Mouse (Mus musculus): ENCODE measurements around the gene Lypd6b. TPM values are rescaled to one million over a fixed set of nuclear protein-coding genes. Genes with fewer than 3 reads are reported as not detected.
A peak's percentile ranks its signal among the peaks of the same experiment; 100 is the strongest.

Gene Lypd6b
- polyA plus RNA-seq, 1 experiment from 2014 or later = 0.04 TPM

GRCm38 (mm10) chr2:49788051-49788418 is 547 bp downstream of the Lypd6b start:
- peak overlapping the region; percentile 48 for H3K4me3 ChIP-seq (ENCODE audit: low read depth, low read length)
- WGBS (ENCODE audit: insufficient replicate concordance) = 2% methylated on average over 14 of the region's 14 CpGs

GRCm38 (mm10) chr2:49788643-49789042 is 1.2 kb downstream of the Lypd6b start:
- WGBS (ENCODE audit: insufficient replicate concordance) = 10% methylated on average over 3 of the region's 3 CpGs
- no peak for ATAC-seq (ENCODE audit: low read depth)
- peaks cover 2% of the 10 kb centered on the region; the same call in 1 of the 2 replicates for H3K4me1 ChIP-seq (ENCODE audit: control insufficient read depth, low read depth, low read length)
- no peak overlapping the region for H3K27ac ChIP-seq (ENCODE audit: low read length)
- H3K27me3 ChIP-seq (ENCODE audit: control insufficient read depth, insufficient read depth, low read depth, low read length) = peaks cover 50% of the 10 kb centered on the region
- no peak overlapping the region for H3K4me2 ChIP-seq (ENCODE audit: low read depth, low read length)
- no peak overlapping the region for H3K4me3 ChIP-seq (ENCODE audit: low read depth, low read length)
- no peaks in the 10 kb centered on the region for H3K36me3 ChIP-seq (ENCODE audit: control insufficient read depth, insufficient read depth)
- no peaks in the 10 kb centered on the region for H3K9me3 ChIP-seq (replicated peaks; ENCODE audit: control insufficient read depth, low read length)
- H3K9ac ChIP-seq (ENCODE audit: low read depth, low read length) = no peak overlapping the region

More at GRCm38 (mm10) chr2:49788051-49788418, 547 bp downstream of the Lypd6b start:
- Histone ChIP-seq H3K9me3 (replicated peaks; ENCODE audit: control insufficient read depth, low read length) (no peaks in the 10 kb centered on the region), H3K4me2 (ENCODE audit: low read depth, low read length) (peak overlapping the region; percentile 62), H3K27ac (ENCODE audit: low read length) (no peak overlapping the region), H3K4me1 (ENCODE audit: control insufficient read depth, low read depth, low read length) (peaks cover 2% of the 10 kb centered on the region; the same call in 1 of the 2 replicates), H3K9ac (ENCODE audit: low read depth, low read length) (no peak overlapping the region), H3K27me3 (ENCODE audit: control insufficient read depth, insufficient read depth, low read depth, low read length) (peaks cover 50% of the 10 kb centered on the region), H3K36me3 (ENCODE audit: control insufficient read depth, insufficient read depth) (no peaks in the 10 kb centered on the region)
- ATAC-seq (ENCODE audit: low read depth) = no peak

GRCm38 (mm10) chr2:49789078-49789477 is 1.6 kb downstream of the Lypd6b start:
- H3K4me1 ChIP-seq (ENCODE audit: control insufficient read depth, low read depth, low read length) = peaks cover 2% of the 10 kb centered on the region; the same call in 1 of the 2 replicates
- WGBS (ENCODE audit: insufficient replicate concordance) = 59% methylated on average over 6 of the region's 6 CpGs
- no peaks in the 10 kb centered on the region for H3K9me3 ChIP-seq (replicated peaks; ENCODE audit: control insufficient read depth, low read length)
- H3K27me3 ChIP-seq (ENCODE audit: control insufficient read depth, insufficient read depth, low read depth, low read length) = peaks cover 50% of the 10 kb centered on the region
- no peak overlapping the region for H3K9ac ChIP-seq (ENCODE audit: low read depth, low read length)
- no peak overlapping the region for H3K4me2 ChIP-seq (ENCODE audit: low read depth, low read length)
- H3K36me3 ChIP-seq (ENCODE audit: control insufficient read depth, insufficient read depth) = no peaks in the 10 kb centered on the region
- no peak for ATAC-seq (ENCODE audit: low read depth)
- no peak overlapping the region for H3K4me3 ChIP-seq (ENCODE audit: low read depth, low read length)
- H3K27ac ChIP-seq (ENCODE audit: low read length) = no peak overlapping the region

GRCm38 (mm10) chr2:49789504-49789903 is 2.0 kb downstream of the Lypd6b start:
- Histone ChIP-seq H3K9me3 (replicated peaks; ENCODE audit: control insufficient read depth, low read length) (no peaks in the 10 kb centered on the region), H3K9ac (ENCODE audit: low read depth, low read length) (no peak overlapping the region), H3K27me3 (ENCODE audit: control insufficient read depth, insufficient read depth, low read depth, low read length) (peaks cover 50% of the 10 kb centered on the region), H3K4me3 (ENCODE audit: low read depth, low read length) (no peak overlapping the region), H3K4me1 (ENCODE audit: control insufficient read depth, low read depth, low read length) (peaks cover 2% of the 10 kb centered on the region; the same call in 1 of the 2 replicates), H3K36me3 (ENCODE audit: control insufficient read depth, insufficient read depth) (no peaks in the 10 kb centered on the region), H3K27ac (ENCODE audit: low read length) (no peak overlapping the region), H3K4me2 (ENCODE audit: low read depth, low read length) (no peak overlapping the region)
- no peak for ATAC-seq (ENCODE audit: low read depth)
- WGBS (ENCODE audit: insufficient replicate concordance) = 62% methylated on average over 5 of the region's 5 CpGs

DNA sequence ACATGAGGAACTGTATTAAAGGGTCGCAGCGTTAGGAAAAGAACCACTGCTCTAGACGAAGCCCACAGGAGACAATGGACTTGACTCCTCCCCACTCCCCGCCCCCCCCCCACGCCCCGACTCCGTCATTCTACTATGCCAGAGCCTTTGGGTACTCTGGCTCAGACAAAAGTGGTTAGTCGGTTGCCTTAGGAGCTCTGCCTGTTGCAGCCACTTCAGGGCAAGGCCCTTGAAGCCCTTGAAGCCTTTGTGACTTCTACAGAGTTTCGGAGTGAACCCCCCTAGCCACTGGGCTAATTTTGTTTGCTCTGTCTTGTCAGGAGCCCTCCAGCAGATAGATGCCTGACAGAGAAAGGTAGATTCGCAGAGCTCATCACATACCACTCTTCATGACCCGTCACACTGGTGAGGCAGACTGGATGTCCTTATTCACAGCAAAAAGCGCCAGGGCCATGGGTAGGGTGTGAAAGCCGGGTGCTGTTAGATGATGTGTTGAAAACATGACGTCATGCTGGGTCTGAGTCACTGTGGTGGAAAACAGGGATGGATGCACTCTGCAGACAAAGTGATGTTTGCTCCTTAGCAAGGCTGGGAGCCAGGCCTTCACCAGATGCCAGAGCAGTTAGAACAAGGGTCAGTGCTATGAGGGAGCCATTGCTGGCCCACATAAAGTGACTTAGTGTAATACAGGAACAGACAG is 10.1 kb downstream of the Lypd6b start:
- ATAC-seq (ENCODE audit: low read depth) = no peak
- Histone ChIP-seq H3K27me3 (ENCODE audit: control insufficient read depth, insufficient read depth, low read depth, low read length) (no peaks in the 10 kb centered on the region), H3K4me1 (ENCODE audit: control insufficient read depth, low read depth, low read length) (no peaks in the 10 kb centered on the region), H3K36me3 (ENCODE audit: control insufficient read depth, insufficient read depth) (no peaks in the 10 kb centered on the region), H3K9me3 (replicated peaks; ENCODE audit: control insufficient read depth, low read length) (no peaks in the 10 kb centered on the region), H3K4me2 (ENCODE audit: low read depth, low read length) (no peak overlapping the region), H3K4me3 (ENCODE audit: low read depth, low read length) (no peak overlapping the region), H3K9ac (ENCODE audit: low read depth, low read length) (no peak overlapping the region), H3K27ac (ENCODE audit: low read length) (no peak overlapping the region)
- WGBS (ENCODE audit: insufficient replicate concordance) = 53% methylated on average over 14 of the region's 14 CpGs

GRCm38 (mm10) chr2:49804448-49804847 is 17.0 kb downstream of the Lypd6b start:
- H3K4me2 ChIP-seq (ENCODE audit: low read depth, low read length) = no peak overlapping the region
- no peak overlapping the region for H3K9ac ChIP-seq (ENCODE audit: low read depth, low read length)
- H3K9me3 ChIP-seq (replicated peaks; ENCODE audit: control insufficient read depth, low read length) = no peaks in the 10 kb centered on the region
- H3K36me3 ChIP-seq (ENCODE audit: control insufficient read depth, insufficient read depth) = no peaks in the 10 kb centered on the region
- no peak overlapping the region for H3K4me3 ChIP-seq (ENCODE audit: low read depth, low read length)
- ATAC-seq (ENCODE audit: low read depth) = no peak
- H3K27me3 ChIP-seq (ENCODE audit: control insufficient read depth, insufficient read depth, low read depth, low read length) = no peaks in the 10 kb centered on the region
- WGBS (ENCODE audit: insufficient replicate concordance) = 72% methylated on average over 8 of the region's 8 CpGs
- no peaks in the 10 kb centered on the region for H3K4me1 ChIP-seq (ENCODE audit: control insufficient read depth, low read depth, low read length)
- H3K27ac ChIP-seq (ENCODE audit: low read length) = no peak overlapping the region

DNA sequence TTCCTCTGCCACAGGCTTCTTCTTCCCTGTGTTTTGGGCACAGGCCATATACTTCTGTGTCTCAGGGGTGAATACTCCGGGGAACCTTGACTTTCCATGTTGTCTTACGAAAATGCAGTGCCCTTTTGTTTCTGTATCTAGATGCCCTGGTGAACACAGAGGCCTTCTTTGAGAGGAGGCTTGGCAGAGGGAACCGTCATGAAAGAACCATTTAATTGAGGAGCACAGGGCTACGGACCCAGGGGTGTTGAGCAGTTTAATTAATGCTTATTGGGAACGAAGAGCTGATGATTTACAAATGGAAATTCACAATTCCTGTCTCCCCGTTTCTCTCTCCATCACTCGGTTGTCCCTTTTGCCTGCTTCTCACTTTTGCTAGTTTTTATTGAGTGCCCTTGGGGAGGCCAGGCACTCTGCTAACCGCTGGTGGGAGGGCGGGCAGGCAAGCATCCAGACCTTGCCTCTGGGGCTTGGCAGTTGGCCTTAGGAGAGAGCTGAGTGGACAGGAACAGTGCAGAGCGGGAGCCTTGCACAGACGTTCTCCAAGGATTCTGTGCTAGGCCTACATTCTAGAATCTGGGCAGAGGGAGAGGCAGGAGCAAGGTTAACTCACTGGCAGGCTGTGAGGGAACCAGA is 18.4 kb downstream of the Lypd6b start:
- Histone ChIP-seq H3K4me2 (ENCODE audit: low read depth, low read length) (no peak overlapping the region), H3K4me3 (ENCODE audit: low read depth, low read length) (no peak overlapping the region), H3K4me1 (ENCODE audit: control insufficient read depth, low read depth, low read length) (no peaks in the 10 kb centered on the region), H3K27ac (ENCODE audit: low read length) (no peak overlapping the region), H3K36me3 (ENCODE audit: control insufficient read depth, insufficient read depth) (no peaks in the 10 kb centered on the region), H3K27me3 (ENCODE audit: control insufficient read depth, insufficient read depth, low read depth, low read length) (no peaks in the 10 kb centered on the region), H3K9me3 (replicated peaks; ENCODE audit: control insufficient read depth, low read length) (no peaks in the 10 kb centered on the region), H3K9ac (ENCODE audit: low read depth, low read length) (no peak overlapping the region)
- 65% methylated on average over 11 of the region's 11 CpGs for WGBS (ENCODE audit: insufficient replicate concordance)
- no peak for ATAC-seq (ENCODE audit: low read depth)

DNA sequence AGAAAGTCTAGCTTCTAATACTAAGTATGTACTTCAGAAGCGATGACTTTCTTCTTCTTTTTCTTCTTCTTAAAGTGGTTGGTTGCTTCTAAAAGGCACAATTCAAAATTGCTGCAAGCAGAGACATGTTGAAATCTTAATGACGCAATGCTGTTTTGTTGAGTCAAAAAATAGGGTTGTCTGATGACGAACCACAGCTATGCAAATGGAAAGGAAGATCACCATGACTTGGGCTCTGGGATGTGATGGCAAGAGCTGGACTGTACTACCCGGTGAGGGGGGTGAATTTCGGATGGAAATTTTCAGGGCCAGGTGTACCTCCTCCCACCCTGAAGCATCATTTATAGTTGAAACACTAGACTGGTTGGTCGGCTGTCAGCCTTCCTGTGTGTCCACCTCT is 22.0 kb downstream of the Lypd6b start:
- H3K4me1 ChIP-seq (ENCODE audit: control insufficient read depth, low read depth, low read length) = no peaks in the 10 kb centered on the region; the same call in 1 of the 2 replicates
- H3K27ac ChIP-seq (ENCODE audit: low read length) = no peak overlapping the region
- H3K4me2 ChIP-seq (ENCODE audit: low read depth, low read length) = no peak overlapping the region
- no peak overlapping the region for H3K9ac ChIP-seq (ENCODE audit: low read depth, low read length)
- H3K9me3 ChIP-seq (replicated peaks; ENCODE audit: control insufficient read depth, low read length) = no peaks in the 10 kb centered on the region
- H3K27me3 ChIP-seq (ENCODE audit: control insufficient read depth, insufficient read depth, low read depth, low read length) = no peaks in the 10 kb centered on the region
- no peaks in the 10 kb centered on the region for H3K36me3 ChIP-seq (ENCODE audit: control insufficient read depth, insufficient read depth)
- H3K4me3 ChIP-seq (ENCODE audit: low read depth, low read length) = no peak overlapping the region
- no peak for ATAC-seq (ENCODE audit: low read depth)
- WGBS (ENCODE audit: insufficient replicate concordance) = 52% methylated on average over 6 of the region's 6 CpGs

DNA sequence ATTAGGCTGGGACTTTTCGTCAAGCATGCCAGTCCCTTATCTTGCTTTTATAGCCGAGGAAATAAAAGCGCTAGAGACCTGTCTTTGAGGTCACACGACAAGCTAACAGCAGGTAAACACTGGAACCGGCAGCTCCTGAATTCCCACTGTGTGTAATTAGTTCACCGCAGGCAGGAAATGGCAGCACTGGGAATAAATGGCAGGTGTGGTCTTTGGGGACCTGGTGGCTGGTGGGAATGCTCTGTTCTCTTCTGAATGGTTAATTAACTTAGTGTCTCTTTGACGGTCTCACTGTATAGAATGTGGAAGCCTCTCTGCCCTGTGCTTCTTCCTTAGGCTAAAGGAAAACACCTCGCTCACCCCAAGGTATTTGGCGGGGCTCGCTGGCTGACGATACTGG is 23.9 kb downstream of the Lypd6b start:
- H3K9ac ChIP-seq (ENCODE audit: low read depth, low read length) = no peak overlapping the region
- H3K36me3 ChIP-seq (ENCODE audit: control insufficient read depth, insufficient read depth) = no peaks in the 10 kb centered on the region
- no peak overlapping the region for H3K4me3 ChIP-seq (ENCODE audit: low read depth, low read length)
- H3K27me3 ChIP-seq (ENCODE audit: control insufficient read depth, insufficient read depth, low read depth, low read length) = no peaks in the 10 kb centered on the region
- no peaks in the 10 kb centered on the region for H3K9me3 ChIP-seq (replicated peaks; ENCODE audit: control insufficient read depth, low read length)
- no peak for ATAC-seq (ENCODE audit: low read depth)
- no peaks in the 10 kb centered on the region; the same call in 1 of the 2 replicates for H3K4me1 ChIP-seq (ENCODE audit: control insufficient read depth, low read depth, low read length)
- no peak overlapping the region for H3K4me2 ChIP-seq (ENCODE audit: low read depth, low read length)
- no peak overlapping the region for H3K27ac ChIP-seq (ENCODE audit: low read length)
- 36% methylated on average over 11 of the region's 11 CpGs for WGBS (ENCODE audit: insufficient replicate concordance)

All from liver, embryonic 16.5 days (tissue).